Mouse (Mus musculus) midbrain, embryonic 10.5 days (tissue): ENCODE data around the gene Ankrd13b. TPM values are rescaled to one million over a fixed set of nuclear protein-coding genes. Genes with fewer than 3 reads are reported as not detected.

ENCODE experiments used
- DNase-seq: peaks from one replicate; pipeline ENCODE4 v3.0.0-alpha.2; 2017; ENCODE audit warnings: low spot score
- H3K27ac ChIP-seq: fragments of 300-500 bp; sonication (generic); replicated peaks from 2 replicates; pipeline ENCODE4 v1.5.1; 2016; ENCODE audit warnings: mild to moderate bottlenecking
- H3K27me3 ChIP-seq: fragments of 300-500 bp; sonication (generic); 2 replicates; pipeline ENCODE4 v1.6.1; 2016; ENCODE audit warnings: low read depth, mild to moderate bottlenecking; ENCODE audit not compliant: poor library complexity, severe bottlenecking
- H3K36me3 ChIP-seq: fragments of 300-500 bp; sonication (generic); 2 replicates; pipeline ENCODE4 v1.6.1; 2016; ENCODE audit warnings: mild to moderate bottlenecking, moderate library complexity
- H3K4me1 ChIP-seq: fragments of 300-500 bp; sonication (generic); 2 replicates; pipeline ENCODE4 v1.6.1; 2016
- H3K4me3 ChIP-seq: fragments of 300-500 bp; sonication (generic); 2 replicates; pipeline ENCODE4 v1.5.1; 2016; ENCODE audit warnings: mild to moderate bottlenecking, moderate library complexity
- H3K9me3 ChIP-seq: fragments of 300-500 bp; sonication (generic); replicated peaks from 2 replicates; pipeline ENCODE4 v1.6.1; 2016; ENCODE audit warnings: mild to moderate bottlenecking
- WGBS: fragments of 180-500 bp; shearing (Covaris S2); methylation state at CpG from one replicate; pipeline ENCODE4 v1.1.7; 2016; 5-methylcytosine and 5-hydroxymethylcytosine counted together
- polyA plus RNA-seq: library from polyadenylated mRNA; unstranded; fragments of >200 nt; fragmentation: Nextera tagmentation; extraction: Ambion mirVana; gene quantifications from 2 replicates; pipeline ENCODE4 v1.2.1, GENCODE M21; 2016

Gene Ankrd13b
- polyA plus RNA-seq, 1 experiment from 2014 or later, result 7.4 TPM

- H3K4me3 ChIP-seq, result 0 out of 2 replicates have a peak overlapping the region, but pooled peaks have one; percentile 2
- H3K4me1 ChIP-seq, result peaks cover 29% of the 10 kb centered on the region
- peaks cover 21% of the 10 kb centered on the region for H3K27me3 ChIP-seq
- H3K9me3 ChIP-seq, result no peaks in the 10 kb centered on the region
- 91% methylated on average over 22 of the region's 22 CpGs for WGBS
- no peak for DNase-seq
- H3K36me3 ChIP-seq, result peaks cover 99% of the 10 kb centered on the region
- H3K27ac ChIP-seq, result no peak overlapping the region
Observed at GRCm38 (mm10) chr11:77505291-77505980, 16.0 kb upstream of the Ankrd13b start.

- no peak for DNase-seq
- Histone ChIP-seq H3K36me3 (peaks cover 100% of the 10 kb centered on the region), H3K27ac (no peak overlapping the region), H3K27me3 (peaks cover 11% of the 10 kb centered on the region), H3K4me3 (no peak overlapping the region), H3K9me3 (no peaks in the 10 kb centered on the region), H3K4me1 (peaks cover 40% of the 10 kb centered on the region)
- WGBS, result 96% methylated on average over 19 of the region's 19 CpGs
Observed at GRCm38 (mm10) chr11:77504377-77504776, 14.9 kb upstream of the Ankrd13b start.

- WGBS, result 70% methylated on average over 3 of the region's 3 CpGs
- Histone ChIP-seq H3K36me3 (peaks cover 99% of the 10 kb centered on the region), H3K4me1 (peaks cover 42% of the 10 kb centered on the region), H3K27ac (no peak overlapping the region), H3K27me3 (peaks cover 3% of the 10 kb centered on the region), H3K4me3 (no peak overlapping the region), H3K9me3 (no peaks in the 10 kb centered on the region)
- no peak for DNase-seq
Observed at GRCm38 (mm10) chr11:77503511-77503910, 14.0 kb upstream of the Ankrd13b start.

GRCm38 (mm10) chr11:77502481-77502880 is 13.0 kb upstream of the Ankrd13b start:
- Histone ChIP-seq H3K36me3 (peaks cover 89% of the 10 kb centered on the region), H3K4me1 (peaks cover 42% of the 10 kb centered on the region), H3K27ac (no peak overlapping the region; the same call in 1 of the 2 replicates), H3K4me3 (no peak overlapping the region), H3K27me3 (no peaks in the 10 kb centered on the region), H3K9me3 (no peaks in the 10 kb centered on the region)
- no peak for DNase-seq
- WGBS, result 85% methylated on average over 6 of the region's 6 CpGs

- Histone ChIP-seq H3K27ac (no peak overlapping the region), H3K27me3 (no peaks in the 10 kb centered on the region), H3K4me1 (peaks cover 43% of the 10 kb centered on the region), H3K36me3 (peaks cover 86% of the 10 kb centered on the region), H3K4me3 (no peak overlapping the region), H3K9me3 (no peaks in the 10 kb centered on the region)
- DNase-seq, result no peak
- WGBS, result 96% methylated on average over 4 of the region's 4 CpGs
Observed at GRCm38 (mm10) chr11:77501971-77502370, 12.5 kb upstream of the Ankrd13b start.

DNA sequence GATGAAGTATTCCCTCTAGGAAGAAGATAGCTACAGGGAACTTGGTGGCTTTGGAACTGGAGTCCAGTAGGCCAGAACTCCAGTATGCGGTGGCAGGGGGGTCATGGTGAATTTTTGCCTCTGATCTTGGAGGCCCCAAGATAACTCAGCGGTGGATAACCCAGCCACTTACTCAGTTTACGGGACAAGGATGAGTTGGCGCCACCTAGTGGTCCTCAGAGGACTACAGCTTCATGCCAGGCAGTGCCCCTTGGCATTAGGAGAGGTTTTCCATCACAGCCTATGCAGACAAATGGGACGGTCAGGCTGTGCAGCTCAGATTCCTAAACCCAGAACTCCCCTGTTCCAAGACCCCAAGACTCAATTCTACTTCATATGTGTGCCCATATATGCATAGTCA is 11.9 kb upstream of the Ankrd13b start:
- H3K27ac ChIP-seq, result no peak overlapping the region
- peaks cover 48% of the 10 kb centered on the region for H3K4me1 ChIP-seq
- peak; percentile 64 for DNase-seq
- no peak overlapping the region for H3K4me3 ChIP-seq
- H3K27me3 ChIP-seq, result no peaks in the 10 kb centered on the region
- peaks cover 83% of the 10 kb centered on the region for H3K36me3 ChIP-seq
- no peaks in the 10 kb centered on the region for H3K9me3 ChIP-seq
- WGBS, result 35% methylated on average over 5 of the region's 5 CpGs

GRCm38 (mm10) chr11:77500361-77501325 is 11.2 kb upstream of the Ankrd13b start:
- DNase-seq, result no peak
- H3K4me3 ChIP-seq, result 0 out of 2 replicates have a peak overlapping the region, but pooled peaks have one; percentile 3
- H3K27ac ChIP-seq, result 0 out of 2 replicates have a peak overlapping the region, but pooled peaks have one; percentile 23
- H3K4me1 ChIP-seq, result peaks cover 56% of the 10 kb centered on the region
- H3K27me3 ChIP-seq, result no peaks in the 10 kb centered on the region
- H3K9me3 ChIP-seq, result no peaks in the 10 kb centered on the region
- peaks cover 75% of the 10 kb centered on the region for H3K36me3 ChIP-seq
- 90% methylated on average over 17 of the region's 17 CpGs for WGBS

- H3K36me3 ChIP-seq, result peaks cover 62% of the 10 kb centered on the region
- no peak overlapping the region for H3K4me3 ChIP-seq
- peaks cover 68% of the 10 kb centered on the region for H3K4me1 ChIP-seq
- no peaks in the 10 kb centered on the region for H3K9me3 ChIP-seq
- no peaks in the 10 kb centered on the region for H3K27me3 ChIP-seq
- 92% methylated on average over 7 of the region's 7 CpGs for WGBS
- no peak for DNase-seq
- no peak overlapping the region for H3K27ac ChIP-seq
Observed at GRCm38 (mm10) chr11:77499354-77499753, 9.9 kb upstream of the Ankrd13b start.

- Histone ChIP-seq H3K9me3 (no peaks in the 10 kb centered on the region), H3K4me1 (peaks cover 77% of the 10 kb centered on the region), H3K27ac (peak overlapping the region; percentile 81), H3K36me3 (peaks cover 54% of the 10 kb centered on the region), H3K27me3 (no peaks in the 10 kb centered on the region), H3K4me3 (peak overlapping the region; percentile 36)
- 69% methylated on average over 12 of the region's 12 CpGs for WGBS
- no peak for DNase-seq
Observed at GRCm38 (mm10) chr11:77498261-77499139, 9.0 kb upstream of the Ankrd13b start.

- Histone ChIP-seq H3K27ac (peak overlapping the region; percentile 81), H3K27me3 (no peaks in the 10 kb centered on the region), H3K9me3 (no peaks in the 10 kb centered on the region), H3K4me3 (peak overlapping the region; percentile 36), H3K4me1 (peaks cover 79% of the 10 kb centered on the region), H3K36me3 (peaks cover 47% of the 10 kb centered on the region)
- peak; percentile 55 for DNase-seq
- WGBS, result 10% methylated on average over 4 of the region's 4 CpGs
Observed at GRCm38 (mm10) chr11:77497851-77498250, 8.4 kb upstream of the Ankrd13b start.

DNA sequence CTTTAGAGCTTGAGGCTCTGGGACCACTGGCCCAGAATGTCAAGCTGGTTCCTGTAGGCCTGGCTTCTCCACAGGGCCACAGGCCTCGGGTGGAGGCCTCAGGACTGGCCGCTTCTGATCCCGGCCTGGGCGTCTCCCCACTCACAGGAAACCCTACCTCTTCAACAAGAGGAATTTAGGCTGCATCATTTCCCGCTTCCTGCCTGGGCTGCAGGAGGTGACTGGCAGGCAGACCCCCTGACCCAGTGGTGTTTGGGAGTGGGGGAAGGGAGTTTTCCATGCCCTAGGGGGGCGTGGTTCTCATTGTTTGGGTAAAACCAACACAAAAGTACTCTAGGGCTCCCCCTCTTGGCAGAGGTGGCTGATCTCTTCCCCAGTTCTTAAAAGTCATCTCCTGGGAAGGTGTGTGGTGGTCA is 7.9 kb upstream of the Ankrd13b start:
- DNase-seq, result peak; percentile 78
- Histone ChIP-seq H3K4me1 (peaks cover 84% of the 10 kb centered on the region), H3K27me3 (no peaks in the 10 kb centered on the region), H3K36me3 (peaks cover 42% of the 10 kb centered on the region), H3K4me3 (peak overlapping the region; percentile 36), H3K9me3 (no peaks in the 10 kb centered on the region), H3K27ac (peak overlapping the region; percentile 81)
- 13% methylated on average over 6 of the region's 6 CpGs for WGBS

GRCm38 (mm10) chr11:77495507-77495906 is 6.0 kb upstream of the Ankrd13b start:
- 0 out of 2 replicates have a peak, but pooled peaks cover 5% of the 10 kb centered on the region for H3K27me3 ChIP-seq
- H3K36me3 ChIP-seq, result peaks cover 24% of the 10 kb centered on the region
- H3K9me3 ChIP-seq, result no peaks in the 10 kb centered on the region
- H3K27ac ChIP-seq, result peak overlapping the region; percentile 24; the same call in 1 of the 2 replicates
- no peak for DNase-seq
- no peak overlapping the region for H3K4me3 ChIP-seq
- H3K4me1 ChIP-seq, result peaks cover 95% of the 10 kb centered on the region
